Mouse (Mus musculus) small intestine, adult 2 months (tissue): ENCODE results near the gene Hmgn2.

Experiments used
- CTCF ChIP-seq: fragments of 200-500 bp; IDR thresholded peaks from 2 replicates; pipeline ENCODE4 v1.5.1; 2012; ENCODE audit warnings: low read depth, mild to moderate bottlenecking, control low read depth, inconsistent platforms, low read length, moderate library complexity, mixed read lengths; ENCODE audit not compliant: insufficient replicate concordance, insufficient read length; ENCODE audit errors: extremely low read depth
- POLR2A ChIP-seq: fragments of 200-500 bp; IDR thresholded peaks from 2 replicates; pipeline ENCODE4 v1.6.1; 2012; ENCODE audit warnings: low read depth, mild to moderate bottlenecking, control low read depth, inconsistent platforms, low read length, moderate library complexity

DNA sequence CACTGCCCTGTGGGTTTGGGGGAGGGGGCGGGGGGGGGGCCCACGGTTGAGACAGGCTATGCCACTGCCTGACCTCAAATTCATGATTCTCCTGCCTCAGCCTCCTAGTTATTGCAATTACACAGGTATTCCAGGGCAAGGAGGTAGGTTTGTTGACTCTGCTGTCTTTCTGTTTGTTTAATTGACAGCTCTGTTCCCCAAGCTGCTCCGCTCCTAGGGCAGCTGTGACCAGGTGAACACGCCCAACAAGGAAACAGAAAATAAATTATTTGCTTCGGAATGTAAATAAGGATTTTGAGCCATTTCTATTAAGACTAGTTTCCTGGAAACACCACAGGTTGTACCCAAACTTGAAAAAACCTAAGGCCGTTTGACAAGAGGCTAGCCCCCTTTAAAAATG lies 41.3 kb upstream of the Hmgn2 start:
- no peak for TF ChIP-seq POLR2A
- TF ChIP-seq CTCF, result no peak
